Mouse (Mus musculus) liver, postnatal 0 days (tissue): ENCODE data around the gene Shisal2a. TPM values are rescaled to one million over a fixed set of nuclear protein-coding genes. Genes with fewer than 3 reads are reported as not detected.

Experiments
- ATAC-seq: fragments of 200-750 bp; cut with Nextera tagmentation; 2 replicates; pipeline ENCODE4 v1.8.0; 2017; ENCODE audit warnings: mild to moderate bottlenecking, moderate library complexity
- DNase-seq: peaks from one replicate; pipeline ENCODE4 v3.0.0-alpha.2; 2016
- H3K27ac ChIP-seq: fragments of 300-500 bp; sonication (generic); 2 replicates; pipeline ENCODE4 v1.5.1; 2014; ENCODE audit warnings: antibody characterized with exemption, moderate library complexity, mild to moderate bottlenecking, low read depth
- H3K27me3 ChIP-seq: fragments of 300-500 bp; sonication (generic); 2 replicates; pipeline ENCODE4 v1.6.1; 2014; ENCODE audit warnings: low read length, control low read depth, mixed read lengths; ENCODE audit not compliant: insufficient read depth
- H3K36me3 ChIP-seq: fragments of 300-500 bp; sonication (generic); replicated peaks from 2 replicates; pipeline ENCODE4 v1.6.1; 2014; ENCODE audit warnings: mild to moderate bottlenecking, control low read depth, low read length, moderate library complexity, mixed read lengths; ENCODE audit not compliant: insufficient read depth
- H3K4me1 ChIP-seq: fragments of 300-500 bp; sonication (generic); 2 replicates; pipeline ENCODE4 v1.6.1; 2014; ENCODE audit warnings: antibody characterized with exemption, mild to moderate bottlenecking, control low read depth; ENCODE audit not compliant: insufficient read depth
- H3K4me2 ChIP-seq: fragments of 300-500 bp; sonication (generic); 2 replicates; pipeline ENCODE4 v1.6.1; 2014; ENCODE audit warnings: low read depth, mild to moderate bottlenecking, low read length, moderate library complexity, mixed read lengths
- H3K4me3 ChIP-seq: fragments of 300-500 bp; sonication (generic); 2 replicates; pipeline ENCODE4 v1.5.1; 2014; ENCODE audit warnings: low read depth, low read length
- H3K9ac ChIP-seq: fragments of 300-500 bp; sonication (generic); replicated peaks from 2 replicates; pipeline ENCODE4 v1.6.1; 2014; ENCODE audit warnings: mild to moderate bottlenecking, moderate library complexity
- H3K9me3 ChIP-seq: fragments of 300-500 bp; sonication (generic); 2 replicates; pipeline ENCODE4 v1.6.1; 2016; ENCODE audit warnings: mild to moderate bottlenecking, control low read depth, low read length, mixed read lengths
- CTCF ChIP-seq: sonication (generic); IDR thresholded peaks from 2 replicates; pipeline ENCODE4 v1.5.1; 2016; ENCODE audit warnings: antibody characterized with exemption, low read depth
- EP300 ChIP-seq: IDR thresholded peaks from 2 replicates; pipeline ENCODE4 v1.6.1; 2016; ENCODE audit warnings: antibody characterized with exemption, low read depth, mild to moderate bottlenecking
- WGBS: fragments of 180-500 bp; shearing (Covaris S2); extraction: QIAGEN DNeasy Blood & Tissue Kit; methylation state at CpG from one replicate; pipeline ENCODE4 v1.1.7; 2014; ENCODE audit not compliant: insufficient replicate concordance; 5-methylcytosine and 5-hydroxymethylcytosine counted together
- polyA plus RNA-seq: library from polyadenylated mRNA; unstranded; fragments of >200 nt; fragmentation: Nextera tagmentation; extraction: Ambion mirVana; gene quantifications from 2 replicates; pipeline ENCODE4 v1.2.1, GENCODE M21; 2015

Gene Shisal2a
- polyA plus RNA-seq, 1 experiment from 2014 or later: 0.52 TPM

DNA sequence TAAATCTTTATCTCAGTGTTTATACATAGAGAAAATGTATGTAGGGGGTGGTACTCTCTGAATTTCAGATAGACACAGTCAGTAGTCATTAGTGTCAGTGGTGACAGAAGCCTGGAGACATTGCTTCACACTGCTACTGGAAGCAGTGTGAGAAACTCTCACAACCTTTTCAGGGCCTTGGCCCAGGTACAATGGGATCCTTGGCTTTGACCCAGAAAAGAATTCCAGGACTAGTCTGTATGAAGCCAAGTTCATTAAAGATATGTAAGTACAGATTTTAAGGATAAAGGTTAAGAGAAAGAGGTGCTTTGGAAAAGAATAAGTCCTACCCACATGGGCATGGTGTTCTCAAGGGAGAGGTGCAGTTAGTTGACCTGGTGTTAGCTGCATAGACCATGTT lies 11.1 kb upstream of the Shisal2a start:
- TF ChIP-seq EP300 (no peak), CTCF (no peak)
- H3K27me3 ChIP-seq: no peaks in the 10 kb centered on the region
- ATAC-seq (no peak), DNase-seq (no peak)
- no peak overlapping the region for H3K9ac ChIP-seq
- peaks cover 7% of the 10 kb centered on the region; the same call in 1 of the 2 replicates for H3K4me1 ChIP-seq
- no peaks in the 10 kb centered on the region for H3K9me3 ChIP-seq
- H3K27ac ChIP-seq: no peak overlapping the region
- H3K36me3 ChIP-seq: no peaks in the 10 kb centered on the region
- H3K4me3 ChIP-seq: no peak overlapping the region
- H3K4me2 ChIP-seq: no peak overlapping the region

DNA sequence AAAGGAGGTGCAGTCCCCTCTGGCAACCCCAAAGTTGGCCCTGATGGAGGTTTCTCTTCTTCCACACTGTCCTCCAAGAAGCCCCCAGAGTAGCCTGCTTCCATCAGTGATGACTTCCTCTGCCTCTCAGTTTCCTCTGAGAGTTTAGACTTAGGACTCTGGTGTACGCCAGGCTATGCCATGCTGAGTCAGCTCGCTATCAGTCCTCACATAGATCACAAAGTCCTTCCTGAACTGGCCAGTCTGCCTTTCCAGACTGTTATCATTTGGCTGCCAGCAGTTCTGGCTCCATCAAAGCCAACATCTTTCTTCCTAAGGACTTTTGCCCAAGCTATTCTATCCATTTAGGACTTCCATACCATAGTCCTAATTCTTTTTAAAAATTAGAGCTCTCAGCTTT lies 9.4 kb upstream of the Shisal2a start:
- ATAC-seq: no peak

DNA sequence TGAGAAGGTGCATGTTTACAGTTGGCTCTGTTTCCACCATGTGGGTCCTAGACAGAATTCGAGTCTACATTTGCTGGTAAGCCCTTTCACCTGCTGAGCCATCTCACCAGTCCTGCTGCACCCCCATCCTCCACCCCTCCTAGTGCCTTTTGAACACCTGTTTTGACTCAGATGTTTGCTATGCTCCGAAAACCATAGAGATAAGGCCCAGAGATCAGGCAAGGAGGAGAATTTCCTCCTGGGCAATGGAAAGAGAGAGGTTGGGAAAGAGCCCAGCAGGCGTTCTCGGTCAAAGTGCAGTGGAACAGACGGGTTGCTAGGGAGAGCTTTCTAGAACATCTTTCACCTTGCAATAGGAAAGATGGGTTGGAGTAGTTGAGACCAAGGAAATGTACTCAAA lies 8.0 kb upstream of the Shisal2a start:
- no peak for ATAC-seq

More for the DNA sequence above, 9.4 kb upstream of the Shisal2a start:
- no peaks in the 10 kb centered on the region for H3K27me3 ChIP-seq
- H3K4me1 ChIP-seq: peaks cover 10% of the 10 kb centered on the region
- no peak overlapping the region for H3K9ac ChIP-seq
- H3K36me3 ChIP-seq: no peaks in the 10 kb centered on the region
- DNase-seq: no peak
- WGBS: 9% methylated on average over 2 of the region's 2 CpGs
- H3K27ac ChIP-seq: no peak overlapping the region
- H3K4me3 ChIP-seq: no peak overlapping the region
- H3K9me3 ChIP-seq: no peaks in the 10 kb centered on the region
- no peak overlapping the region for H3K4me2 ChIP-seq
- TF ChIP-seq EP300 (no peak), CTCF (no peak)

DNA sequence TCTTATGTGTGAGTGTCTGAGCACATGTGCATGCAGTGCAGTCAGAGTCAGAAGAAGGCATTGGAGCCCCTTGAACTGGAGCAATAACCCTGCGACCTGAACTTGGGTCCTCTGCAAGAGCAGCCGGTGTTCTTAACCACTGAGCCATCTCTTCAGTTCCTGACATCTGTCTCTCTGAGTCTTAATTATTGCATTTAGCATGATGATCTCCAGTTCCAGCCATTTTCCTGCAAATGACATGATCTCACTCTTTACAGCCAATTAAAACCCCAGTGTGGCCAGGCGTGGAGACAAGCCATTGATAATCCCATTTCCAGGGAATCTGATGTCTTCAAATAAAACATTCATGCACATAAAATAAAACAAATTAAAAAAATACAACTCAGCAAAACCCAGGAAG lies 5.6 kb upstream of the Shisal2a start:
- 78% methylated on average over 3 of the region's 3 CpGs for WGBS
- Histone ChIP-seq H3K36me3 (no peaks in the 10 kb centered on the region), H3K9ac (no peak overlapping the region), H3K9me3 (no peaks in the 10 kb centered on the region), H3K27ac (no peak overlapping the region), H3K27me3 (peaks cover 4% of the 10 kb centered on the region), H3K4me2 (no peak overlapping the region), H3K4me1 (peaks cover 11% of the 10 kb centered on the region), H3K4me3 (no peak overlapping the region)
- no peak for ATAC-seq
- DNase-seq: no peak
- TF ChIP-seq EP300 (no peak), CTCF (no peak)

More for the DNA sequence above, 8.0 kb upstream of the Shisal2a start:
- Histone ChIP-seq H3K36me3 (no peaks in the 10 kb centered on the region), H3K4me3 (no peak overlapping the region), H3K4me1 (peaks cover 11% of the 10 kb centered on the region), H3K27me3 (no peaks in the 10 kb centered on the region), H3K9ac (no peak overlapping the region), H3K4me2 (no peak overlapping the region), H3K27ac (no peak overlapping the region), H3K9me3 (no peaks in the 10 kb centered on the region)
- TF ChIP-seq CTCF (no peak), EP300 (no peak)
- WGBS: 56% methylated on average over 5 of the region's 5 CpGs
- no peak for DNase-seq

DNA sequence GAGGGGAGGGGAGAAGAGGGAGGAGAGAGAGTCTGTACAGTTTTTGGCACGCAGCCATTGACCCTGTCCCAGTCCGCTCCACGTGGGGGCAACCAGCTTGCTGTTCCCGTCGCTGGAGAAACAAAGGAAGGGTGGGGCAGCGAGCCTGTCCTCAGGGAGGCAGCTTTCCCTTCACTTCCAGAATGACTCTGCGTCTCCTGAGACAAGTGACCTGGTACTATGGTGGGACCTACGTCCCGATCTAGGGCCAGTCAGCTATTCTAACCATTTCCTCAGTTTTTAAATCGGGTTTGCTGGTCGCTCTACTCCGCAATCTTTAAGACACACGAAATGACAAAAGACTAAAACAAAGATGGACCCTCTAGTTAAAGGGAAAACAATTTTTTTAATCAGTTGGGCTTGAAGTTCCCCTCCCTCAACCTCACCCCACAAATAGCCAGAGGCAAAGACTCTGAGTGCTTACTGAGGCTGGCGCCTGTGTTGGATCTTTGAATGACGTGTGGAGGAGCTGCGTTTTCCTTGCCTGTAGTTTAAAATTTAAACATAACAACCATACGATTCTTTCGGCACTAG lies 4.6 kb upstream of the Shisal2a start:
- ATAC-seq: peak; percentile 47; the same call in 1 of the 2 replicates
- TF ChIP-seq EP300 (no peak), CTCF (peak; percentile 20; the same call in 1 of the 2 replicates)
- 4% methylated on average over 18 of the region's 18 CpGs for WGBS

DNA sequence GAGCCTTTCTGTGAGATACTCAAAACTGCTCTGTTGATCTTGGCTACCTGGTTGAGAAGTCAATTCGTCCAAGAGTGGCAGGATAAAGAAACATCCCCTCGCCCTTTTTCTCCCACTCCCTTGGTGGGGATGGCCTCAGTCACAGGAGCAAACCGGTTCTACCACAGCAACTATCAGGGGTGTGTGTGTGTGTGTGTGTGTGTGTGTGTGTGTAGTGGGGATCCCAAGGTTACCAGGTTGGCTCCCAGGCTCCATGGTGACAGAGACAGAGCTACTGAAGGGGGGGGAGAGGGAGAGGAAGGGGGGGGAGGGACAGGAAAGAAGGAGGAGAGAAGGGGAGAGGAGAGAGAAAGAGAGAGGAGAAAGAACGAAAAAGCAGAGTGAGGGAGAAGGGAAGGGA lies 4.0 kb upstream of the Shisal2a start:
- peaks cover 14% of the 10 kb centered on the region for H3K4me1 ChIP-seq
- peaks cover 15% of the 10 kb centered on the region for H3K27me3 ChIP-seq
- no peak overlapping the region for H3K4me3 ChIP-seq
- no peaks in the 10 kb centered on the region for H3K36me3 ChIP-seq
- ATAC-seq (no peak), DNase-seq (no peak)
- no peaks in the 10 kb centered on the region for H3K9me3 ChIP-seq
- 47% methylated on average over 4 of the region's 4 CpGs for WGBS
- H3K27ac ChIP-seq: no peak overlapping the region
- H3K4me2 ChIP-seq: peak overlapping the region; percentile 71
- no peak overlapping the region for H3K9ac ChIP-seq
- no peak for TF ChIP-seq CTCF
- TF ChIP-seq EP300: no peak

More for the DNA sequence above, 4.6 kb upstream of the Shisal2a start:
- Histone ChIP-seq H3K36me3 (no peaks in the 10 kb centered on the region), H3K4me3 (peak overlapping the region; percentile 35), H3K9ac (peak overlapping the region; percentile 55), H3K9me3 (no peaks in the 10 kb centered on the region), H3K4me1 (peaks cover 14% of the 10 kb centered on the region), H3K27me3 (peaks cover 10% of the 10 kb centered on the region), H3K4me2 (peak overlapping the region; percentile 71), H3K27ac (no peak overlapping the region)
- DNase-seq: peak; percentile 69

DNA sequence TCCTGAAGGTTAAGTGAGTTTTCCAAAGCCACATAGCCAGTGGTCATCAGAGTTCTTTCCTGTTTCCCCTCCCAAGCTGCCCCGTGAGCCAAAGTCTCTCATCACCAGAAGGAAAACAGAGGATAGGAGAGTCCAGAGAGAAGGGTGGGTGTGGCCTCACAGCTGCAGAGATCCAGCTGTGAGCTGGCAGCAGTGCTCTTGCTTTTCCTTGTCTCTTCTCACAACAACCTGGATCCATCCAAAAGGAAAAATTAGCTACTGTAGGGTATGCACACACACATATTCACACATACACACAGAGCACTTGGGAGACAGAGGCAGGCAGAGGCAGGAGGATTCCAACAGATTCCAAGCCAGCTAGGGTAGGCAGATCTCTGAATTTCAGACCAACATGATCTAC lies 2.9 kb upstream of the Shisal2a start:
- TF ChIP-seq EP300 (no peak), CTCF (no peak)
- H3K9me3 ChIP-seq: no peaks in the 10 kb centered on the region
- ATAC-seq: no peak

More for the DNA sequence above, 2.9 kb upstream of the Shisal2a start:
- no peak for DNase-seq
- WGBS: 7% methylated on average over 1 of the region's 1 CpGs
- Histone ChIP-seq H3K27me3 (peaks cover 19% of the 10 kb centered on the region), H3K27ac (no peak overlapping the region), H3K4me3 (no peak overlapping the region), H3K4me2 (no peak overlapping the region), H3K4me1 (peaks cover 12% of the 10 kb centered on the region), H3K9ac (no peak overlapping the region), H3K36me3 (no peaks in the 10 kb centered on the region)
